Mouse (Mus musculus) heart, postnatal 0 days (tissue): ENCODE measurements at regions not wholly inside any gene's neighbourhood (a gene's known extent, or its start where the extent isn't known, plus 50 kb on each side); places are given as distances from the start of the nearest gene placed in this dataset.
"Not testable (repeated sequence)": the region's sequence is repeated elsewhere in the genome, so short reads cannot be mapped to it uniquely, and the experiment has no call there.

Experiments used
- ATAC-seq: fragments of 200-750 bp; cut with Nextera tagmentation; 2 replicates; pipeline ENCODE4 v1.8.0; 2017; ENCODE audit warnings: low read depth, moderate number of reproducible peaks, moderate library complexity; ENCODE audit not compliant: insufficient read depth
- DNase-seq: peaks from one replicate; pipeline ENCODE4 v3.0.0-alpha.2; 2016; ENCODE audit warnings: low spot score
- H3K27ac ChIP-seq: fragments of 300-500 bp; sonication (generic); 2 replicates; pipeline ENCODE4 v1.5.1; 2014; ENCODE audit warnings: low read depth, mild to moderate bottlenecking
- H3K27me3 ChIP-seq: fragments of 300-500 bp; sonication (generic); 2 replicates; pipeline ENCODE4 v1.6.1; 2014; ENCODE audit warnings: low read length, mixed read lengths; ENCODE audit not compliant: control insufficient read depth, insufficient read depth
- H3K36me3 ChIP-seq: fragments of 300-500 bp; sonication (generic); replicated peaks from 2 replicates; pipeline ENCODE4 v1.6.1; 2014; ENCODE audit warnings: low read length, mixed read lengths; ENCODE audit not compliant: control insufficient read depth, insufficient read depth
- H3K4me1 ChIP-seq: fragments of 300-500 bp; sonication (generic); 2 replicates; pipeline ENCODE4 v1.6.1; 2014; ENCODE audit warnings: antibody characterized with exemption; ENCODE audit not compliant: control insufficient read depth, insufficient read depth
- H3K4me2 ChIP-seq: fragments of 300-500 bp; sonication (generic); 2 replicates; pipeline ENCODE4 v1.6.1; 2014; ENCODE audit warnings: low read depth, mild to moderate bottlenecking, low read length, moderate library complexity
- H3K4me3 ChIP-seq: fragments of 300-500 bp; sonication (generic); 2 replicates; pipeline ENCODE4 v1.5.1; 2014; ENCODE audit warnings: low read depth, low read length
- H3K9ac ChIP-seq: fragments of 300-500 bp; sonication (generic); replicated peaks from 2 replicates; pipeline ENCODE4 v1.6.1; 2014; ENCODE audit warnings: low read depth, low read length, mixed read lengths
- H3K9me3 ChIP-seq: fragments of 300-500 bp; sonication (generic); replicated peaks from 2 replicates; pipeline ENCODE4 v1.6.1; 2016; ENCODE audit warnings: low read length; ENCODE audit not compliant: control insufficient read depth
- CTCF ChIP-seq: IDR thresholded peaks from 2 replicates; pipeline ENCODE4 v1.5.1; 2016; ENCODE audit warnings: antibody characterized with exemption, control low read depth, low read depth
- EP300 ChIP-seq: IDR thresholded peaks from 2 replicates; pipeline ENCODE4 v1.6.1; 2016; ENCODE audit warnings: antibody characterized with exemption, low read depth
- WGBS: fragments of 180-500 bp; shearing (Covaris S2); extraction: QIAGEN DNeasy Blood & Tissue Kit; methylation state at CpG from one replicate; pipeline ENCODE4 v1.1.7; 2014; 5-methylcytosine and 5-hydroxymethylcytosine counted together

GRCm38 (mm10) chr6:12814972-12815770 lies 66.0 kb upstream of the Thsd7a start:
- no peaks in the 10 kb centered on the region for H3K36me3 ChIP-seq
- H3K27me3 ChIP-seq = no peaks in the 10 kb centered on the region
- no peak overlapping the region for H3K9ac ChIP-seq
- ATAC-seq (no peak), DNase-seq (no peak)
- no peaks in the 10 kb centered on the region for H3K9me3 ChIP-seq
- TF ChIP-seq CTCF = no peak
- TF ChIP-seq EP300 = no peak
- H3K4me2 ChIP-seq = no peak overlapping the region
- H3K4me1 ChIP-seq = no peaks in the 10 kb centered on the region
- 62% methylated on average over 4 of the region's 4 CpGs for WGBS
- no peak overlapping the region for H3K4me3 ChIP-seq
- no peak overlapping the region for H3K27ac ChIP-seq

GRCm38 (mm10) chr6:12813781-12814180 lies 64.6 kb upstream of the Thsd7a start:
- peak; percentile 33; the same call in 1 of the 2 replicates for ATAC-seq
- peak; percentile 55 for DNase-seq
- not testable (repeated sequence) for H3K27ac ChIP-seq, H3K4me2 ChIP-seq, H3K9me3 ChIP-seq, H3K36me3 ChIP-seq, H3K27me3 ChIP-seq, H3K4me3 ChIP-seq, H3K4me1 ChIP-seq, H3K9ac ChIP-seq
- WGBS = 32% methylated on average over 5 of the region's 5 CpGs

GRCm38 (mm10) chr6:12812467-12812866 lies 63.3 kb upstream of the Thsd7a start:
- Histone ChIP-seq H3K4me1 (no peaks in the 10 kb centered on the region), H3K36me3 (no peaks in the 10 kb centered on the region), H3K4me2 (no peak overlapping the region), H3K9ac (no peak overlapping the region), H3K9me3 (no peaks in the 10 kb centered on the region), H3K27me3 (no peaks in the 10 kb centered on the region), H3K4me3 (no peak overlapping the region), H3K27ac (no peak overlapping the region)
- WGBS = 89% methylated on average over 1 of the region's 1 CpGs
- no peak for DNase-seq
- no peak for ATAC-seq
- TF ChIP-seq CTCF (no peak), EP300 (no peak)

GRCm38 (mm10) chr6:12812036-12812435 lies 62.8 kb upstream of the Thsd7a start:
- H3K4me2 ChIP-seq = no peak overlapping the region
- DNase-seq (no peak), ATAC-seq (no peak)
- H3K9ac ChIP-seq = no peak overlapping the region
- WGBS = 73% methylated on average over 1 of the region's 1 CpGs
- no peak overlapping the region for H3K27ac ChIP-seq
- H3K9me3 ChIP-seq = no peaks in the 10 kb centered on the region
- TF ChIP-seq EP300 = no peak
- no peak for TF ChIP-seq CTCF
- H3K27me3 ChIP-seq = no peaks in the 10 kb centered on the region
- no peak overlapping the region for H3K4me3 ChIP-seq
- no peaks in the 10 kb centered on the region for H3K4me1 ChIP-seq
- no peaks in the 10 kb centered on the region for H3K36me3 ChIP-seq

- no peaks in the 10 kb centered on the region for H3K4me1 ChIP-seq
- H3K4me2 ChIP-seq = no peak overlapping the region
- TF ChIP-seq CTCF = no peak
- TF ChIP-seq EP300 = no peak
- DNase-seq = no peak
- H3K36me3 ChIP-seq = no peaks in the 10 kb centered on the region
- H3K9me3 ChIP-seq = no peaks in the 10 kb centered on the region
- H3K9ac ChIP-seq = no peak overlapping the region
- no peak for ATAC-seq
- H3K27me3 ChIP-seq = no peaks in the 10 kb centered on the region
- 63% methylated on average over 5 of the region's 5 CpGs for WGBS
- H3K4me3 ChIP-seq = no peak overlapping the region
- no peak overlapping the region for H3K27ac ChIP-seq
Observed at GRCm38 (mm10) chr6:12809601-12810000, 60.4 kb upstream of the Thsd7a start.
